Mouse (Mus musculus) telencephalon, adult 2 months (tissue): ENCODE results near the gene Cacnb2.

Source experiments
- DNase-seq: peaks from one replicate; pipeline ENCODE4 v3.0.0-alpha.2; 2011; ENCODE audit warnings: low read depth, low spot score

Cacnb2 gene

GRCm38 (mm10) chr2:14602788-14603187 lies at the start of gene Cacnb2:
TSS of gene Cacnb2 (plus strand) at chr2:14603088.
- no peak for DNase-seq

DNA sequence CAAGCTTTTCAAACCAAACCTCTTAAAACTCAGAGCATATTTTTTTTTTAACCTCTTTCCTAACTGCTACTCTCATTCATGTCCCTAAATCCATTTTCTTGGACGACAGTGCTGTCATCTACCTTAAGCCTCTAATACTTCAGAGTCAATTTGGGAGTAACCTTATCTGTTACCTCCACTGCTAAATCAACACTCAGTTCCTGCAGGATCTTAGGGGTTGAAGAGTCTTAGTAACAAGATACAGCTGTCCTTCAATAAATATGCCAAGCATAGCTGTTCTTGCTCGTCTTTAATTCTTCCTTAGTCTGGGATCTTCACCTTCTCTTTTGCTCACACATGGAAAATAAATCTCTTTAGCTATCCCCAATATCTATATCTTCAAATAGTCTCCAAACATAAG lies 34.9 kb upstream of the Cacnb2 start:
- no peak for DNase-seq

DNA sequence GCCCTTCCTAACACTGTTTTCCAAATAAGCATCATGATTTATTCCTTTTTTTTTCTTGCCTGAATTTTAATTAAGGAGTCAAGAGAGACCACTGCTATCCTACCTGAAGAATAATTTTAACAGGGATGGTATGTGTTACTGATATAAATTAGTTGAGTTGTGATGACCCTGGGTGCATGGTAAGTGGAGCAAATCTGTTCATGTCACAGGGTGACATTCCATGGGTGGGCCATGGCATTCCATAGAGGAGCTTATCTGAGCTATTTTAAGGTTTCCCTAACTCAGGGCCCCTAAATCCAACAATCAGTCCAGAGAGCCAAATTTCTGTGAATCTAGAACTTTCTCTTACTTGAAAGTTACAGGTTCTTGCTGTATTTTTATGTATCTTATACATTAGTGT lies 31.6 kb upstream of the Cacnb2 start:
- DNase-seq = no peak

DNA sequence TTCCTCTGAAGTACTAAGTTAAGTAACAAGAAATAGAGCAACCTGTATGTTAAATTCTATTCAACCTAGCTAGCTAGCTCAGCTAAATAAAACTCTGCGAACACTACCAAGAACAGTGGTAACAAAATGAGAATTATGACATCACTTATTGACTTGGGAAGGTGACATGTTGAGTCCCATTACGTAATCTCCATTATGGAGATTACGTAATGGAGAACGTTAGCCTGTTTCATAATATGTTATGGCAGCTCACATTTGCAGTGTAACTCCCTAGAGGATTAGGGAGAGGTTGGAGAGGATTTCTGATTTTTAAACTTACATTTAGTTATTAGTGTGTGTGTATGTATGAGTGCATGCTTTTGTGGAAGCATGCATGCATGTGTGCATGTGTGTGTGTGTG lies 13.3 kb upstream of the Cacnb2 start:
- no peak for DNase-seq

- no peak for DNase-seq
These were observed 4.9 kb upstream of the Cacnb2 start for GRCm38 (mm10) chr2:14597909-14598563.

DNA sequence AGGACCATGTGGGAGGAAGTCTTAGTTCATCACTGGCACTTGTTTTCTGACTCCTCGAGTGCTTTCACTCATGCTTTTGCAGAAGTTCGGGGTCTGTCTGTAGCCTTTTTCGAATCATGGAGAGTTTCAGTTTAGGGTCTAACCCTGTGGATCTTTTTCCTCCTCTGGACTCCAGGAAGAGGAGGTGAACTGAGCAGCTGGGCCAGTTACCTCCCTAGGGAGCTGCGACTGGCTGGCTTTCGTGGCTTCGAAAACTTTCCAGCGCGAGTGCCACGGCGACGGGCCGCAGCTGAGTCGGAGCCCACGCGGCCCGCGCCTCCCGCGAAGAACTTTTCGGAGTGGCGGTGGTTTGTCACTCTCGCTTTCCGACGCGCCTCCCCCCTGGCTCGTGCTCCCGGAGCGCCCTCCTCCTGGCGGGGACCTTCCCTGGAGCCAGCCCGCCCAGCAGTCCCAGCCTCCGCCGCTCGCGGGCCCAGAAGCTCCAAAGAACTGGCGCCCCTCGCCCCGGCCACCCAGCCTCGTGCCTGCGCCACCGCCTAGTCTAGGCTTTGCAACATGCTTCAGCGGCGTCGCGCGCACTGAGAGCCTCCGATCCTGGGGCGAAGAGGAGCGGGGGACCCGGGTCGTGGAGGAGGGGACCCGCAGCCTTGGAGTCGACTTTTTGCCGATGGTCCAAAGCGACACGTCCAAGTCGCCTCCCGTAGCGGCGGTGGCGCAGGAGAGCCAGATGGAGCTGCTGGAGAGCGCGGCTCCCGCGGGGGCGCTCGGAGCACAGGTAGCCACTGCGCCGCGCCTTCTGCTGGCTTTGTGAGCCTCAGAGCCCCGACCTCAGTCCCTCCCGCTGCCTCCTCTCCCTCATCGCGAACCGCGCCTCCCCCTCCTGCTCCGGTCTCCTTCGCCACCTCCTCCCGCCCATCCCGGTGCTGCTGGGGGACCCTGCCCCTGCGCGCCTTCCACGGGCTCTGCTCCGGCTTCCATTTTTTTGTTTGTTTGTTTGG lies 1.2 kb downstream of the Cacnb2 start:
- no peak for DNase-seq

GRCm38 (mm10) chr2:14604791-14605190 lies 1.9 kb downstream of the Cacnb2 start:
- DNase-seq = no peak

GRCm38 (mm10) chr2:14605207-14605606 lies 2.3 kb downstream of the Cacnb2 start:
- DNase-seq = no peak

DNA sequence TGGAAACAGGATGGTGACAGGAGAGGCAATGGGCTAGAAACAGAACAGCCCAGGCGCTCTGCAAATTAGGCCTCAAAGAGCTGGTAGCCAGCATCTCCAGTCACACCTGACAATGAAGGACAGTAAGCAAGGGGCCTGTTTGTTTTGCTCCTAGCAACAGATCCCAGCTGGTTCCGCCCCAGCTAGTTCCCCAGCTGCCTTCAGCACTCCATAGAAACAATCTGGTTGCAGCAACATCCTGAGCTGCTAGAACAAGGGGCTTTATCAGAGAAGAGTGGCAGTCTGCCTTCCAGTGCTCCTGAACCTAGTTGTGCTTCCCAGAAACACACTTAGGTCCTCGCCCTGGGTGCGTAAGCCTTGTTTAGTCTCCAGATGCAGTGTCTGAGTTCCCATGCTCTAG lies 5.7 kb downstream of the Cacnb2 start:
- DNase-seq = no peak

GRCm38 (mm10) chr2:14612705-14613104 lies 9.8 kb downstream of the Cacnb2 start:
- DNase-seq = no peak

- DNase-seq = no peak
These were observed 13.5 kb downstream of the Cacnb2 start for GRCm38 (mm10) chr2:14616361-14616760.

DNA sequence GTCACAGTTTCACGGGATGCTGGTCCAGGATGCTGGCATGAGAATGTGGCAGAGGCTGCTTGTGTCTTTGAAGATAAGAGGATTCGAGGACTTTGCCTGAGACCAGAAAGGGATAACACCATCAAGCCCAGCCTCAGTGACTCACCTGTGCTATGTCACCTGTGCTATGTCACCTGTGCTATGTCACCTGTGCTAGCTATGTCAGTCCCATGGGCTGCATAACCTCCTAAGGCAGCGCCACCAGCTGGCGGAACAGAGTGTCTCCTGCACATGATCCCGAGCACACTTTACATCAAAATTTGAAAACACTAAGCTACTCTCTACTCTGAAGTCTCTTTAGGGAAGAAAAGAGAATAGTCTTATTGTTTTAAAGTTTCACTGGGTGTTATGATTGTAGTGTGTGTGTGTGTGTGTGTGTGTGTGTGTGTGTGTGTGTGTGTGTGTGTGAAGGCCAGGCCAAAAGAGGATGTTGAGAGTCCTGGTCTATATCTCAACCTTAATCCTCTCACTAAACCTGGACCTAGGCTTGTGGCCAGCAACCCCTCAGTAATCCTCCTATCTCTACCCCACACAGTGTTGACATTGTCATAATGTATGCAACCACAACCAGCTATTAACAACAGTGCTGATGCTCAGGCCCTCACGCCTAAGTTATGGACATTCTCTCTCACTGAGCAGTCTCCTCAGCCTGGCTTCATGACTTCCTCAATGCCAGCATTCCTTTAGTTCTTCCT lies 17.4 kb downstream of the Cacnb2 start:
- DNase-seq = no peak

- no peak for DNase-seq
These were observed 18.0 kb downstream of the Cacnb2 start for GRCm38 (mm10) chr2:14620891-14621290.

- no peak for DNase-seq
These were observed 20.9 kb downstream of the Cacnb2 start for GRCm38 (mm10) chr2:14623820-14624219.

DNA sequence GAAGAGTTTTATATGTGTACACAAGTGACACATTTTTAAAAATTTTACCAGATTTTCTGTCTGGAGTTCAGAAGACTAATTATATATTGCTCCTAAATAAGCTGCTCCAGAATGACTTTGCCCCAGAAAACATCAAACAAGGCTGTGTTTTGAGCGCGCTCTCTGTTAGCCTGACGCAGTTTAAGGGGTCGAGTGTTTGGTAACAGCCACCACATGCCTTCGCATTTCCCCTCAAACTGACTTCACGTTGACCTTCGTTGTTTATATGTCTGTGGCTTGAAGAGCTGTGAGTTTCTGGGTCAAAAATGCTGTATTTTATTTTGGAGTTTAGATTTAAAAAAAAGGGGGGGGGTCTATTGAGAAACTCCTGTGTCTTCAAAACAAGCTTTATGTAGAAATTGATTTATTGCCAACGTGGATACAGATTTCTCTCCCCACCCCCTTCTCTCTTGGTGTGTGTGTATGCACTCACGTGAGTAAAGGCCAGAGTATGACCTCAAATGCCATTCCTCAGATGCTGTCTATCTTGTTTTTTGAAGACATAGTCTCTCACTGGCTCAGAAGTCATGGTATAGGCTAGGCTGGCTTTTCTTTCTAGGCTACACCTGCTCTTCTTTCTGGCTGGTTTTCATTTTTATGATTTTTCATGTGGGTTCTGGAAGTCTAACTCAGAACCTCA lies 27.1 kb downstream of the Cacnb2 start:
- no peak for DNase-seq

GRCm38 (mm10) chr2:14631590-14631989 lies 28.7 kb downstream of the Cacnb2 start:
- peak; percentile 34 for DNase-seq

DNA sequence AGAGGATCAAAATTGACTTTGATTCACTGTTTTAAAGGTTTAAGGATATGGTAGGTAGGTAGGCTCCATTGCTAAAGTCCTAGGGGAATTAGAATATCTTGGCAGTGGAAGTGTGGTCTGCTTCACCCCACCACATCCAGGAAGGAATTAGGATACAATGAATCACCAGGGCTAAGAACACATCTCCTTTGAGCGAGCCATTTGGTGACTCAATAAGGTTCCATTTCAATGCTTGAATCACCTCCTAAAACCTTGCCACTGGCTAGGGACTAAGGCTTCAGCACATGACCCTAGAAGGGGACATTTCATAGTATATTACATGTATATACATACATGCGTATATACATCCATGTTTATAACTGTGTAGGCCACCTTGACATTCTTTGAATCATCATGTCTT lies 30.3 kb downstream of the Cacnb2 start:
- DNase-seq = no peak

DNA sequence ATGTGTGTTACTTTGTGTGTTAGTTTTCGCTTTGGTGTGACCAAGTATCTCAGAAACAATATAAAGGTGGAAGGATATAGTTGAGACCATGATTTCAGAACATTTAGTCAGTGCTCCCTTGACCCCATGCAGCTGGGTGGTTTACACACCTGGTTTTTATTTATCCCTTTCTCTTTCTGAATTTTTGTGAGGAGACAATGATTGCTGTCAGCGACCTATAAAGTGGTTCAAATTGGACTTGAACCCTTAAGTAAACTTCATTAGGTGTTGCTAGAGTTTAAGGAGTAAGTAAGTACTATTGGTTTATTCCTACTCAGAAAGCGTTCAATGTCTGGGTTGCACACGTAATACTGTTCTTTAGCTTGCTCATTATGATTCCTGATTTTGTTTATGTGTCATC lies 36.4 kb downstream of the Cacnb2 start:
- no peak for DNase-seq

- no peak for DNase-seq
These were observed 37.0 kb downstream of the Cacnb2 start for GRCm38 (mm10) chr2:14639877-14640276.

DNA sequence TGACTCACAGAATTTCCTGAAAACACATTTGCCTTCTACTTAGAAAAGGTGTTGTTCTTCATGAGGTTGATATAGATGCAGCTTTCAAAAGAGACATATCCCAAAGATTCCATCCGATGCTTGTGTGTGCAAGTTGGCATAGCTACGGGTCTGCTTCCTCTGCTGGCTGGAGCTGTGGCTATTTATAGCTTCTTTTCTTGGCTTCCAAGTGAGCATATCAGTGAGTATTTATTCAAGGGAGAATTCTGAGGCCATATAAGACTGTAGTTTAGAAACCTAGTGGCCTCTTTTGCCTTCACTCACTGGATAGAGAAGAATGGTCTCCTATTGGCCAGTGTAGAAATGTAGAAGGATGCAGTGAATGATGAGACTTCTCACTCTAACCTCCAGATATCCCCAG lies 38.2 kb downstream of the Cacnb2 start:
- DNase-seq = peak; percentile 44

DNA sequence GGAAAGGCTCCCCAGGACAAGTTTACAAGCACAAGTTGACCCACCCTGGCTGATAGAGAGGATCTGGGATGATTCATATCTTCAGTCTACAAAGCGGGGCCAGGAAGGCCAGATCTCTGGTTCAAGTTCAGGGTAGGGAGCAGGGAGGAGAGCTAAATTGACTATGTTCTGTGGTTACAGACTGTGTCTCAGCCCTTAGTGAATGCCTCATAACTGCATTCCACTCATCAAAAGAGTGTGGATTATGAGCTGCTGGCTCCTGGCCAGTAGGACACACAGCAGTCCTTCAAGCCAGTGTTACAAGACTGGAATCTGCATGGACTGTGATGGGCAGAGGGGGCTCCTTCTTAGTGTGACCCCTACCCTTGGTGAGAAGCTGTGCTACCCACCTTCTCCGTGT lies 48.4 kb downstream of the Cacnb2 start:
- no peak for DNase-seq

GRCm38 (mm10) chr2:14656673-14657072 lies 53.8 kb downstream of the Cacnb2 start:
- DNase-seq = no peak
